Mouse (Mus musculus) MN1 (cell line): ENCODE measurements around the gene Mettl24.

Source experiments
- DNase-seq: peaks from one replicate; pipeline ENCODE4 v3.0.0-alpha.2; 2016; ENCODE audit warnings: low spot score

Gene Mettl24

DNA sequence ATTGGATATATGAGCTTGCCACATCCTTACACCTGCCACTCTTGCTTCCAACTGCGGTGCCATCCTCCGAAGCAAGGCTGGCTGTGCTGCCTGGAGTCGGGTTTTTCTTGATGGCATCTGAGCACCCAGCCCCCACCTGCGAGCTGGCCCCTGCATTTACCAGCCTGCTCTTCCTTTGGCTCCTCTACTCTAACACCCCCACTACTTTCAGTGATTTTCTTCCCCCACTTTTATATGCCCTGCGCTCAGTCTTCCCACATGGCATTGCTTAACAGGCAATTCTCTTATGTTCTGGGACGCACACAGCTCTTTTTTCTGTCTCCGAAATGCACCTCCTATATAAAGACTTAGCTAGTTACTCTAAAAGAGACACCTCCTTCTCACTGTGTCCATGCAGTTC, 1.2 kb downstream of the Mettl24 start:
- no peak for DNase-seq

DNA sequence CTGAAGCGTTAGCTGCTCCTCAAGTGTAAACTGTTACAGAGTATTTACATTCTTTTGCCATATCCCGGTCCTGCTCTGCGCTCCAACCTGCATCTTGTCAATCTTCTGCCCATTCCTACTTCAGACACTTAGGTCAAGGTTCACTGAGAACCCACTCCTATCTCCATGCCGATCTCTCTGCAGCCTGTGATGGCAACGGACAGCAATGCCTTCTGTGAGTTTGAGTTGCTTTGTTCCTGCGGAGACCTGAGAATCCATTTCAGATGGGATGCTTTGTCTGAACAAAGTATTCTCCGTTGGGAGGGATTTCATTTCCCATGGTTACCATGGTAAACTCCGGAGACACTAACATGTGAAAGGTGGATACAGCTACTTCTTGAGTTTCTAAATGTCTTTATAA, 2.6 kb downstream of the Mettl24 start:
- no peak for DNase-seq

DNA sequence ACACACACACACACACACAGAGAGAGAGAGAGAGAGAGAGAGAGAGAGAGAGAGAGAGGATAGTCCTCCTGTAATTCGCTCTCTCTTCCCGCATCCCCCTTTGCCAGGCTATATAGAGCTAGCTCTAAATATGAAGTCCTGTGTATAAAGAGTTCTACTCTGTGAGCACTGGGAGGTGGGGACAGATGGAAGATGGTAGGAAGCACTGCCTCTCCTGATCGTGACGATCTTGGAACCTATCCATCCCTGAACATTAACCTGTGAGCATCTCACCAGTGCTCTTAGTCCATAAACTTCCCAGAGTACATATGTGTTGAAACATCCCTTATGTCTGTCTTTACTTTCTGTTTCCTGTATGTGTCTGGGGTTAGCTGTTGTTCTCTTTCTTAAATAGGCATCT, 3.9 kb downstream of the Mettl24 start:
- no peak for DNase-seq

DNA sequence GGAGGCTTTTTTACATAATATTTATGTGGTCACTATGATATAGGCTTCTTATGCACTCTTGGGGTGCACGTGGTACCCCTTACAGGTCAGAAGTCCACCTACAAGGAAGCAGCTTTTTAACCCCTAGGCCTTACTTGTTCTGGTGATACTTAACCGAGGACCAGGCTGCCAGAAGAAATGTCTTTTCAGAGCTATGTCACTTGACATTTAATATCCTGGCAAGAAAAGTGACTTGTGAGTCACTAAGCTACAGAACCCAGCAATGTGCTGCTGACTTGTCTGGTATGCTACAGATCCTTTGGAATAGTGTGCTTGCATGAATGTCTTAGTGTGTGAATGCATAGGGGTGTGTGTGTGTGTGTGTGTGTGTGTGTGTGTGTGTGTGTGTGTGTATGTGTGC, 4.3 kb downstream of the Mettl24 start:
- DNase-seq = no peak

DNA sequence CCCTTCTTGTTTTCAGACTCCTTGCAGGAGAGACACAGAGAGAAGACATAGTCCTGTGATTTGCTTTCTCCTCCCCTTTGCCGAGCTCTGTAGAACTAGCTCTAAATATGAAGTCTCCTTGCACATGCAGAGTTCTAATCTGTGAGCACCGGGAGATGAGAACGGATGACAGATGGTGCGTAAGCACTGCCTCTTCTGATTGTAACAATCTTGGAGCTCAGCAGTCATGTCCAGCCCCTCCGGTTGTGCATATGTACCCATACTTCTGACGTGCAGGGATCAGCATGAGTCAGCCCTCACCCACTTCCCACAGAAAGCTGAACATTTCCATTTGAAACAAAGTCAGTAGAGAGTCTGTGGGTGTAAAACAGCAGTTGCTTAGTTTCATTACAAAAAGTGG, 5.2 kb downstream of the Mettl24 start:
- no peak for DNase-seq

DNA sequence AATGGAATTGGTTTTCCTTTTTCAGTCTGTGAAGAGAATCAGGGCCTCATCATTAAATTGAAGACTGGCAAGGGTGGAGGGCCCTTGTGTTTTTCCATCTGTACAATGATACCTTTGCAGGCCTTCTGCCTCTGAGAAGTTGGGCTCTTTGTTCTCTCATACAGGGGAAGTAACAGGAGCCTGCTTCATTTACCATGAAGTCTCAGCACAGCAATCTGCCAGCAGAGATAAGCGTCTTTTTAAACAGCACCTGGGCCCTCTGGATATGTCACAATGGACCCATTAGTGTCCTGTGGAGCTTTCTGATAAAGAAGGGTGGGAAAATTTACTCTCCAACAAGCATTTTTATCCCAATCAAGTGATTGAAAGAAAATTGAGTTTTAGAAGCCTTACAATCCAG, 5.8 kb downstream of the Mettl24 start:
- DNase-seq = no peak

DNA sequence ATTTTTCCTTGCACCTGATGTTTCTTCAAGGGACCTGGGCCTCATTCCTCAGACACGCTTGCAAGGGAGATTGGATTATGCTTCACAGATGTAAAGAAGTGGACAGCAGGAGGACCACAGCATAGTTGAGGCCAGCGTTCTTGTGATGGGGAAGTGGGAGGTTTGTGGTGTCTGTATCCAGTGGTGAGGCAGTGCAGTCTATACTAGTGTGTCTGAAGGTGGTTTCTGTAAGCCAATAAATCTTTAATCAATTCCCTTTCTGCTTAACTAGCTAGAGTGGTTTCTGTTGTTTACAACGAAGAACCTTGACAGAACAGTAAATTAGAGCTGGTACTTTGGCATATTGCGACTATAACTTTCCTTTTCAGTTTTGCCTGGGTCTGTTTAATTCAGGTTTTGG, 15.6 kb downstream of the Mettl24 start:
- DNase-seq = no peak

DNA sequence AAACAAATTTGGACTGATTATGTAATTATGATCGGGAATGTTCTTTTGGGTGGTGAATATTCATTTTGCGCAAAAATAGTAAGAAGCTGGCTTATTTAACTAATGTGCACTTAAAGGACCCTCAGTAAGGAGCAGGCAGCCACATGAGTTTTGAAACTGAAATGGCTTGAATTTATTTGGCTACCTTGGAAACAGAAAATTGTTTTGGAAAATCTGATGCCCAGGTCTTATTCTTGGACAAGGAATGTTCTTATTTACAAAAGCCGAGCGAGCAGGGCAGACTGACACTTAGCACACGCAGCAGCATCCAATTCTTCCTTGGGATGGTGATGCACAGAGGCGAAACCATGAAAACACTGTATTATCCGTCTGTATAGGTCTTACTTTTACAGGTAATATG, 28.0 kb downstream of the Mettl24 start:
- no peak for DNase-seq

DNA sequence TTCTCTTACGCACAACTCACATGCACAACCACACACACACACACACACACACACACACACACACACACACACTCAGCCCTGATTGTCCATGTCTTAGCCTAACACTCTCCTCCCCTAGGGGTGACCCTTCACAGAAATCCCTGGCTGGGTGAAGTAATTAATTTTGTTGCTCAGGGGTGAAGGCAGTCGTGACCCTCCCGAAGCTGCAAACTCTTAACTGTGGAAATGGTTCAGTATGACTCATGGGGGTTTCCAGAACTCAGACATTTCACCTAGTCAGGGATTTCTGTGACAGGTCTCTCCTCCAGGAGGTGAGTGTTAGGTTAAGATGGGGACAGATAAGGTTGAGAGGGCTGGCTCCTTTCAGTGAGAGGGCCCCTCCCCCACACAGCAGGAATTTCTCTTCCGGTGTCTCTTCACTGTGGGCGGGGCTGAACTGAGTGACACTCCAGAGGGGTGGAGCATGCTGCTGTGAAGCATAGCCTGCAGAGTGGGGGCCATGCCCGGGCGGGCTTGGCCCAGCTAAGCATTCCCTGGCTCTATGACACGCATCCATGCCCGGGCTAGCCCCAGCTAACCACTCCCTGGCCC, 30.0 kb downstream of the Mettl24 start:
- DNase-seq = peak; percentile 48

DNA sequence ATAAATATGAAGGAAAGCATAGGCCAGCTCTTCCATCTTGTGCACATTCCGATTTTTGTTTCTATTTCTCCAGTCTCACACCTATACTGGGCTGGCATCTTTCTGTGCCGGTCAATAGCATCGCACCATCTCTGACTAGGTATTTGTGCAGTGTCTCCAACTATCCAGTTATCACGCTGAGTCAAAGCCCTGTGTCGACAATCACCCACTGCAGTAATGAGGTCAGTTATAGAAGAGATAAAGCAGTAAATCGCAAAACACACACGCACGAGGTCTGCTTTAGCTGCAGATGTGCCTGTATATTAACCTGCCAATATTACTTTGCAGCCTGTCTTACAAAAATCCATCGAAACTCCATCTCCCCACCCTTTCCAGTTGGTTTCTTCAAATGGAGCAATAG, 30.7 kb downstream of the Mettl24 start:
- DNase-seq = no peak

DNA sequence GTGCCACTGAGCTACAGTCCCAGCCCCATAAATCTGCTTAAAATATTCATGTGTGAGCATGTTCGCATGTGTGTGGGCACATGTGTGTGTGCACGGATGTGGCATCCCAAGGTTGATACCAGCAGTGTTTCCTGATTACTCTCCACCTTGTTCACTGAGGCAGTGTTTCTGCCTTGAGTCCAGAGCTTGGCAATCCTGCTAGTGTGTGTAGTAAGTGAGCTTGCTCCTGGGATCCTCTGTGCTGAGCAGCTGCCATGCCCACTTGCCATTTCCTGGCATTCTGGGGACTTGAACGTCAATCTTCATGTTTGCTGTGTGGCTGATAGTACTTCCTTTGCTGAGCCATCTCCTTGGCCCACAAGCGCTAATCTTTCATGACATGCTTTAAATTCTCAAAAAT, 32.1 kb downstream of the Mettl24 start:
- DNase-seq = no peak

DNA sequence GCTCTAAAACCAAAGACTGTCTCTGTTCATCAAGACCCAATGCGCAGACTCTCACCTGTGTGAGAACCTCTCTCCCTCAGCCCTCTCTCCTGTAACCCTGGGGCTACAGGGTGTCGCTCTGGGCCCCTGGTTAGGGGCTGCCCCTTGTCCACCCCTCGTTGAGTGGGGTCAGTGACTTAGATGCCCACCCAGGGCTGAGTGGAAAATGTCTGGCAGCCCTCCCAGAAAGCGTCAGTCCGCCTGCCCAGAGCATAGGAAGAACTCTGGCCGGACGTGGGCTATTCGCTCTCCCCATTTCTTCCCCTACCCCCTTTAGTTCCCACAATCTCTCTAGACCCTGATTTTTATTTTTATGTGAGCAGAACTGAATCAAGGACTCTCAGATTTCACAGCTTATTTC, 33.2 kb downstream of the Mettl24 start:
- DNase-seq = no peak

DNA sequence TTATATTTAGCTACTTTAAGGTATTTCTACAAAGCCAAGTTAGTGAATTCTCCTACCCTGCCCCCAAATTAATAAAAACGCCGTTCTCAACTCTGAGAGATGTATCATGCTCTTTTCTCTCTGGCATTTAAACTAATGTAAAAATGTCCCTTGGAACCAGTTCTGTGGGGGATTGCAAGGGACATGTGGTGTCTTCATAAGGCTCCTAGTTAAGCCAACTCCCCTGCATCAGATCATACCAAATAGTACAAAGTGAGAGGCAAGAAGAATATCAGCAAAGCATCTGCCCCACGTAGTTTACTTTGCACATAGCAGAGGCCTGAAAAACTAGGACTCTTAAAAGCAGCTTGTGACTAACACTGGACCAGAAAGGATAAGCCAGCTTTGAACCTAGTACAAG, 33.6 kb downstream of the Mettl24 start:
- DNase-seq = no peak

DNA sequence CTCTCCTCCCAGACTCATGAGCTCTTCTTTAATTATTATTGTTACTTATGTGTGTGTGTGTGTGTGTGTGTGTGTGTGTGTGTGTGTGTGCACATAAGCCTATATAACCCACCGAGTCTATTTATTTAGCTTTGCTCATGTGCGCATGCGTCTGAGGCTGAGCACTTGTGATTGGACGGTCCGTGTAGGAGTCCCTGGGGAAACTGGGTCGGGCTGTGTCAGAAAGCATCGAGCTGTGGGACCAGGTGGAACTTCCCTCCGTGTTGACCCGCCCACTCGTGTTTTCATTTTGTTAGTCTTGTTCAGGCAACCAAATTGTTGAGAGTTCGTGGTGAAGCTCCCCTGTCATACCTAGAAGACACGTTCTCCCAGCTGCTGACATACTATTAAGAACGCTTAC, 35.3 kb downstream of the Mettl24 start:
- DNase-seq = no peak

DNA sequence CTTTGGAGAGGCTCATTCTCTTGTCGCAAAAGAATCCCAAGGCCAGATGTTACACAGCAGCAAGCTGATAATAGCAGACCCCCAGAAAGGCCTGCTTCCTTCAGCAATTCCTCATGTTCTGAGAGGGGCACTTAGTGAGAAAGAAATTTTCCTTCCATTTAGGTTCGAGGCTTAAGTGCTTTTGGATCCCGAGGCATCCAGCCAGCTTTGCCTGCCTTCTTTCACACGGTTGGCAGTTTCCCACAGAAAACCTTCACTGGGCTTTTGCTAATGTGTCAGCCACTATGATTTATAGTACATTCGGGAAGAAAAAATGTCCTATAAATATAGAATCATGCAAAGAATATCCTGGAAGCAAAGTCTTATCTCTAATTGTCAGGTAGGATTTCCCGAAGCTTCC, 36.0 kb downstream of the Mettl24 start:
- DNase-seq = no peak

DNA sequence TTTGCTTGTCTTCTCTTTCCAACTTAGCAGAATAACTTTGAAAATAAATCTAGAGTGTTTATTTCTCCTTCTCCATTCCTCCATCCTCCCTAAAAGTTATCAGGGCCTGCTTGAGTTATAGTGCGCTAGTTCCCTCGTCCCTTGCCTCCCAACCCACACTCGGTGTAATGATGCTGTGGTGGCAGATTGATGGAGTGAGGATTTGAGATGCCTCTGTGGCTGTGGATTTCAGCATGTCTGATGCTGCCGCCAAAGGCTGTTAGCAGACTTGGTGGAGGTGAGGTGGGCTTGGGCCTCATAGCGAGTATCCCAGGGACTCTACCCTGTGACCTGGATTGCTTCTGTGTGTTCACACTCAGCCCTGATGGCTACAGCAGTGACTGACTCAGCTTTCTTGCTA, 37.8 kb downstream of the Mettl24 start:
- DNase-seq = no peak

DNA sequence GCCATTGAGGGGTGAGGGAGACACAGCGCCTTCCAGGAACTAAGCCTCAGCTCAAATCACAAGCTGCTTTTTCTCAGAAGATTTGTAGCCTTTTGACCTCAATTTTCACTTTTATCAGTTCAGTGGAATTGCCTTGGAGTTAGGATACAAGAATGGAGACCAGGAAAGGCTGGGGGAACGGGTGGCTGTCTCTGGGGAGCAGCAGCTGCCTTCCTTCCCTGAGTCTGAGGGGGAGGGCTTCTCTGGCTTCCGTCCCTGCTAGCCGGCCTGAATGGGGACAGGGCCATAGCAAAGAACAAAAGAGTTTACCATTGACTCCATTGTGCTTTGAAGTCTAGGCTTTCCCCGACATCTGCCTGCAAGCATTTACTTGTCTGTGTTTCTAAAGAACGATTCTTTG, 41.3 kb downstream of the Mettl24 start:
- no peak for DNase-seq

DNA sequence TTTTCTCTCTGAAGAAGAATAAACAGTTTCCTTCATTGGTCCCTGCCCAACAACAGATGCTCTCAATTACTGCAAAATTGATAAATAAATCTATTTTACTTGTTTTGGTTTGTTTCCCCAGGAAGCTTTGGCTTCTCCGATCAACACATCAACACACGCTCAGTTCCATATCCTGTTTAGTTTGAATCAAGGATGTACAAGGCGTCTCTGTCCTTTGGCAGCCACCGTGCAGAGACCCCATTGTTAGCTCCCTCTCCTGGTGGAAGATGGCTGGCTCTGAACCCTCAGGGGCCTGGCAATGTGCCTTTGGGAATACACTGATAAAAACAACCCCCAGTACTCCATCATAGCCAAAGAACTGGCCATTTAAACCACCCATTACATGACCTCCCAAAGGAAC, 42.0 kb downstream of the Mettl24 start:
- no peak for DNase-seq

DNA sequence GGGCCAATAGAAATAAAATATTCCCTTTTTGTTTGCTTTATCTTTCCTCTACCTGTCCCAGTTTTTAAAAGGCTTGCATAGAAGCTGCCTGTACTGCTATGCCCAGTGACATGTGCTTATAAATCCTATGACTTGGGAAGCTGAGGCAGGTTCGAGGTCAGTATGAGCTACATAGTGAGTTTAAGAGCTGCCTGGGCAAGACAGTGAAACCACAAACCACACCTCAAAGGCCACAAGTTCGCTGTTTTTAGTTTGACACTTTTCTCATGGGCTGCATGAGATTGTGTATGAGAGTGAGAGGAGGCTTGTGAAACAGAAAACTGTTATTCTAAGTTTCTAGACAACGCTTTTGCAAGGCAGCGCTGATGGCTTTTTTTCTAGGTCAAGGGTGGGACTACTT, 42.4 kb downstream of the Mettl24 start:
- no peak for DNase-seq

DNA sequence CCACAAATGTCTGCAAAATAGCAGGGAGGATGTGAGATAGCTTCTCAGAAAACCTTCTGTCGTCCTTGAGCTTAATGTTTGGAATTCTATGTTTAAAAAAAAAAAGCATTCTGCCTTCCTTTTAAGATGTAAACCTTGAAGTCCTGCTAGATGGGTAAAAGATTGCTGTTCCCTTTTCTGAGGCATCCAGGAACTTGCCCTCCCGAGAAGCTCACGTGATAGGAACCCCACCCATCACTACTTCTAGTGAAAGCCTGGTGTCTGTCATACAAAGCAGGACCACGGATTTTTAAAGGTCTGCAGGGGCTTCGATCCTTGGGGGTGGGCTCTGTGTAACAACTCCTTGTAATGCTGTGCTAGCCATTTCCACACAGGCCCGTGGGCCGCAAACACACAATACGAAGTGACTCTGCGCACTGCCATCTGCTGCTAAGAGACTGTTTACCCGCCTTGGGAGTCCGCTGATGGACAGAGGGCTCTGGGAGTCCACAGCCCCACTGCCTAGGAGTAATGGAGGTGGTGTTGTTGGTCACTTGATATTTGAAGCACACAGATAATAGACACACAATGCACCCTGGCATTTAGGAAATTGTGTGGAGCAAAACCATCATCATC, 43.3 kb downstream of the Mettl24 start:
- DNase-seq = no peak

DNA sequence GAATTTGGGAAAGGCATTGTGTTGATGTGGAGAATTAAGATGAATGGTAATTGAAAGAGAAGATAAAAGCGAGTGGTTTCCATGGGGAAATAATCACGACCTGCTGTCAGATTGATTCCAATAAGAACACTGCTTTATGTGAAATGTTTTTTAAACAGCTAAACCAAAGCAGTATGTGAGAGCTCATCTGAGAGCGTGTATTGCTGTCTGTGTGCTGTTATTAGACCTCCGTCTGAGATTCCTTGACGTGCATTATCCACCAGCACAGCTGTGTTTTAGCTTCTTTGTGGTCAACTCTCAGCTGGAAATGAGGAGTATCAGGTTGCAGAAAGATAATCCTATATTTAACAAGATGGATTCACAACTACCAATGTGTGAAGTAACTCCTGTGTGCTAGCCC, 43.9 kb downstream of the Mettl24 start:
- no peak for DNase-seq

DNA sequence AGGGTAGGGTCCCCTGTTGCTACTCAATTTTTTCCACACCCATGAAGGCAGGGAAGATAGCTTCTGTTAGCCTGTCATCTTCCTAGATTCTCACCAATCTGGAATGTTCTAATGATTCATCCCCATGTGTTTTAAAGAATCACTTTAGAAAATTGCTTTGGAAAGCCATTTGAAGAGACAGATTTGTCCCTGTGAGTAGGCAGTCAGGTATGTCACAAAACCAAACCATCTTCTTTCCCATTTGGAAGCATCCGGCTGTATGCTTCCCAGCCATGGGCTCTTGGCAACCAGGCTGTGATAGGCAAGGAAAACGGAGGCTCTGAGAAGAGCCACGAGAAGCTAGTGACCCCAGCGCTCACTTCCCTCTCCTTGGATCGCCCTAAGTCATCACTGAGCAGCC, 47.1 kb downstream of the Mettl24 start:
- no peak for DNase-seq

DNA sequence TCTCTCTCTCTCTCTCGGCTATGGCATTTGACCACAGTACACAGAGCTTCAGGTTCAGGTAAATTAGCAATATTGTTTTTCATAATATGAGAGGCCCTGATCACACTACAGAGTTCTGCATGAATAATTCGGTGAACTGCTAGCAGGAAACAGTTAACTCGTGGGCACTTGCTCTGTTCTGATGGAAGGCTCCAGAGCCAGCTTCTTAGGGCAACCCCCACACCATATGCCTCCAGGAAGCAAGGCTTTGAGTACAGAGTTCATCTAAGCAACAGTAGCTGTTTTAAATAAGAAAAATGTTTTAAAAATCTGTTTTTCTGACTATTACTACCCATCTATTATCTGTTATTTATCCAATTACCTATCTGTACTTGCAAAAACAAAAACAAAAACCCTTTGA, 50.2 kb downstream of the Mettl24 start:
- DNase-seq = no peak

DNA sequence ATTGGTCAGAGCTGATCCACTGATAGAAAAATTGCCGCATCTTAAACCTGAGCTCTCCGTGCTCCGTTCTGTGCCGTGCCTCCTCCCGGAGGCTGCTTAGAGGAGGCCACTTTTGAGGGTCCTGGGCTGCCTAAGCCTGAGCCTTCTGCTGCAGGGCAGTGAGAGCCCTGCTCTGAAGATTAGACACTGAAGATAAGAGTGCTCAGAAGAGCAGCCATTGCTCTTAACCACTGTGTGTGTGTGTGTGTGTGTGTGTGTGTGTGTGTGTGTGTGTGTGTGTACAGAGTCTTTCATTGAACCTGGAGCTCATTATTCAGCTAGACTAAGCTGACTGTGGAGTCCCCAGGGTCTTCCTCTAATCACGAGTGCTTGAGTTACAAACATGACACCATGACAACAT, 53.1 kb downstream of the Mettl24 start:
- no peak for DNase-seq
